Mouse (Mus musculus) liver, embryonic 11.5 days (tissue): ENCODE data around the gene Zfp286. TPM values are rescaled to one million over a fixed set of nuclear protein-coding genes. Genes with fewer than 3 reads are reported as not detected.

Experiments used
- ATAC-seq: fragments of 200-750 bp; cut with Nextera tagmentation; replicated peaks from 2 replicates; pipeline ENCODE4 v1.8.0; 2017; ENCODE audit warnings: moderate number of reproducible peaks, mild to moderate bottlenecking, moderate TSS enrichment, moderate library complexity; ENCODE audit not compliant: low FRiP score
- DNase-seq: peaks from one replicate; pipeline ENCODE4 v3.0.0-alpha.2; 2017; ENCODE audit warnings: low spot score
- H3K27ac ChIP-seq: fragments of 300-500 bp; sonication (generic); 2 replicates; pipeline ENCODE4 v1.5.1; 2014; ENCODE audit warnings: mild to moderate bottlenecking, low read depth, low read length, control low read depth
- H3K27me3 ChIP-seq: fragments of 300-500 bp; sonication (generic); replicated peaks from 2 replicates; pipeline ENCODE4 v1.6.1; 2014; ENCODE audit warnings: low read length, mixed read lengths; ENCODE audit not compliant: control insufficient read depth, insufficient read depth
- H3K36me3 ChIP-seq: fragments of 300-500 bp; sonication (generic); 2 replicates; pipeline ENCODE4 v1.6.1; 2014; ENCODE audit warnings: mild to moderate bottlenecking, low read length, moderate library complexity, mixed read lengths; ENCODE audit not compliant: control insufficient read depth, insufficient read depth
- H3K4me1 ChIP-seq: fragments of 300-500 bp; sonication (generic); replicated peaks from 2 replicates; pipeline ENCODE4 v1.6.1; 2014; ENCODE audit warnings: low read length, mixed read lengths; ENCODE audit not compliant: control insufficient read depth, insufficient read depth
- H3K4me2 ChIP-seq: fragments of 300-500 bp; sonication (generic); 2 replicates; pipeline ENCODE4 v1.6.1; 2014; ENCODE audit warnings: mild to moderate bottlenecking, control low read depth, moderate library complexity
- H3K4me3 ChIP-seq: fragments of 300-500 bp; sonication (generic); 2 replicates; pipeline ENCODE4 v1.5.1; 2014; ENCODE audit warnings: low read depth, low read length, control low read depth
- H3K9ac ChIP-seq: fragments of 300-500 bp; sonication (generic); 2 replicates; pipeline ENCODE4 v1.6.1; 2014; ENCODE audit warnings: low read depth, low read length, control low read depth
- H3K9me3 ChIP-seq: fragments of 300-500 bp; sonication (generic); 2 replicates; pipeline ENCODE4 v1.6.1; 2016; ENCODE audit warnings: low read length, inconsistent platforms, mixed read lengths; ENCODE audit not compliant: control insufficient read depth
- WGBS: fragments of 180-500 bp; shearing (Covaris S2); extraction: QIAGEN DNeasy Blood & Tissue Kit; methylation state at CpG from one replicate; pipeline ENCODE4 v1.1.7; 2014; 5-methylcytosine and 5-hydroxymethylcytosine counted together
- polyA plus RNA-seq: library from polyadenylated mRNA; unstranded; fragments of >200 nt; fragmentation: Nextera tagmentation; extraction: Ambion mirVana; gene quantifications from 2 replicates; pipeline ENCODE4 v1.2.1, GENCODE M21; 2014

The Zfp286 gene
- polyA plus RNA-seq, 1 experiment from 2014 or later, result 8.3 TPM

DNA sequence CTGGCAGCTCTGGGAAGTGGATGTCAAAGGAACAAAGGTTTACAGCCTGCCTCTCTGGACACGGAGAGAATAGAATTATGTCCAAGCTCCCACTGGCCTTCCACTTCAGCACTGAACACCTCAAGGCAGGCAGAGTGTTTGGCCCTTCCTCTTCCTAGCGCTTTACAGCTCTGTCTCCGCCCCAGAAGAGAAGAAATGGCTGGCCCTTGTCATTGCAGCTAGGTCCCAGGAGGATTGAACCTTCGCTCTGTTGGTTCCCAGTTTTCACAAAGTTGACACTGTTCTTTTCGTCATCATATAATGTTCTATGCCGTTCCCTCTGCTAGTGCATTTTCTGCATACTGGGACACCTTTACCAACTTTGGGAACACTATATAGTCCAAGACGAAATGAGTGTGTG is 81.0 kb downstream of the Zfp286 start:
- H3K27me3 ChIP-seq, result no peaks in the 10 kb centered on the region
- no peak for ATAC-seq
- 83% methylated on average over 7 of the region's 7 CpGs for WGBS

DNA sequence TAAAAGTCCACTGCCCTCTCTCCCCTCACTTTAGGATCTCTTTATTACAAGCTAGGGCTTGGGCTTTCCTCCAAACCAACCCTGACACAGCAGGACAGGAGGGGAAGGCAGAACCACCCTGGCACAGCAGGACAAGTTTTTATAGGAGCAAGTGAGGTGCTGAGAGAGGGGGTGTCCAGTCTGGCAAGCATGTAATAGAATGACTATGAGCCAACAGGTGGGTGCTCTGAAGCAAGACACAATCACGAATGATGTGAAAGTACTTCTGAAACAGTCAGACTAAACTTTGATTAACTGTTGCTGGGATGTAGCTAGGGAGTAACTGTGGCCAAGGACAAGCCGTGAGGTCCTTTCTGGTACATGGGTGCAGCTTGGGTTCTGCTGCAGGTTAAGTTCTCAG is 83.1 kb downstream of the Zfp286 start:
- Histone ChIP-seq H3K27me3 (no peaks in the 10 kb centered on the region), H3K4me1 (no peaks in the 10 kb centered on the region), H3K9me3 (no peaks in the 10 kb centered on the region), H3K9ac (no peak overlapping the region), H3K27ac (no peak overlapping the region), H3K4me2 (no peak overlapping the region), H3K36me3 (no peaks in the 10 kb centered on the region), H3K4me3 (no peak overlapping the region)
- 85% methylated on average over 2 of the region's 2 CpGs for WGBS
- DNase-seq (no peak), ATAC-seq (no peak)

More for the DNA sequence above, 81.0 kb downstream of the Zfp286 start:
- no peak overlapping the region for H3K27ac ChIP-seq
- no peak overlapping the region for H3K4me2 ChIP-seq
- H3K9me3 ChIP-seq, result no peaks in the 10 kb centered on the region
- H3K9ac ChIP-seq, result no peak overlapping the region
- no peaks in the 10 kb centered on the region for H3K36me3 ChIP-seq
- H3K4me3 ChIP-seq, result no peak overlapping the region
- DNase-seq, result no peak
- no peaks in the 10 kb centered on the region for H3K4me1 ChIP-seq

Other genes starting within 250 kb of the Zfp286 start
- 2,001 and 2,023 TPM in 2 replicates for gene Ubb, start 238.3 kb downstream of the Zfp286 start, polyA plus RNA-seq
- 9.7 and 10.9 TPM in 2 replicates for gene Trpv2, start 215.0 kb downstream of the Zfp286 start, polyA plus RNA-seq
- 6.7 and 8.1 TPM in 2 replicates for gene Lrrc75a, start 140.9 kb downstream of the Zfp286 start, polyA plus RNA-seq
- 25.7 and 26.1 TPM in 2 replicates for gene Mmgt2, start 140.8 kb downstream of the Zfp286 start, polyA plus RNA-seq
- 2.6 TPM in 2 replicates for gene Zfp287, start 57.6 kb downstream of the Zfp286 start, polyA plus RNA-seq
- not detected in 2 replicates for gene Gm10428, start 36.4 kb downstream of the Zfp286 start, polyA plus RNA-seq
- 2.2 and 3.1 TPM in 2 replicates for gene Trim16, start 30.8 kb upstream of the Zfp286 start, polyA plus RNA-seq
- 0.10 and 0.15 TPM in 2 replicates for gene Fbxw10, start 57.6 kb upstream of the Zfp286 start, polyA plus RNA-seq
- 49.1 and 53.7 TPM in 2 replicates for gene Tvp23b, start 90.0 kb upstream of the Zfp286 start, polyA plus RNA-seq
- 0.26 TPM in 1 of 2 replicates, not detected in the other for gene Cdrt4, start 161.7 kb upstream of the Zfp286 start, polyA plus RNA-seq